Comparison of ENCODE assay signal across 20 mouse cellular contexts in genomic region chr3:95932566-95932965, GRCm38 (mm10). TPM values are rescaled to one million over a fixed set of nuclear protein-coding genes. Genes with fewer than 3 reads are reported as not detected.
DNase-seq lines count a peak whose midpoint lies in the region; ATAC-seq and TF ChIP-seq lines count a peak whose summit lies in the region.
"Had no signal": no experiment of that assay in that cellular context is flagged by ENCODE, and none has a peak within 500 bp of the region (broad histone marks: within the 10 kb centered on the region; RNA-seq: fewer than 3 reads in every experiment).

No protein-coding gene starts in this region.

- H3K27me3 ChIP-seq in forebrain, embryonic 12.5 days = no peaks in the 10 kb centered on the region
- H3K27me3 ChIP-seq in forebrain, embryonic 16.5 days (replicated peaks; ENCODE audit: control insufficient read depth, insufficient read depth, low read length) = no peaks in the 10 kb centered on the region
- H3K27me3 ChIP-seq in kidney, adult 2 months (replicated peaks; ENCODE audit: control insufficient read depth, insufficient read depth, low read length) = no peaks in the 10 kb centered on the region
- H3K27me3 ChIP-seq in neural tube, embryonic 12.5 days (replicated peaks) = no peaks in the 10 kb centered on the region
- no peaks in the 10 kb centered on the region for H3K27me3 ChIP-seq in liver, embryonic 15.5 days
- H3K27me3 ChIP-seq: forebrain, embryonic 15.5 days had no signal

- H3K27ac ChIP-seq in forebrain, embryonic 12.5 days = no peak overlapping the region
- no peak overlapping the region for H3K27ac ChIP-seq in forebrain, embryonic 16.5 days (ENCODE audit: low read length)
- H3K27ac ChIP-seq in kidney, adult 2 months (ENCODE audit: insufficient read depth, low read depth, low read length) = no peak overlapping the region; the same call in 1 of the 2 replicates
- no peak overlapping the region for H3K27ac ChIP-seq in neural tube, embryonic 12.5 days
- no peak overlapping the region for H3K27ac ChIP-seq in liver, embryonic 15.5 days (replicated peaks)
- H3K27ac ChIP-seq: forebrain, embryonic 15.5 days; hindbrain, embryonic 14.5 days had no signal

- no peak for TF ChIP-seq POLR2A in kidney, adult 2 months (IDR thresholded peaks at IDR 0.05; ENCODE audit: low read depth, low read length)

- H3K9me3 ChIP-seq in forebrain, embryonic 12.5 days = no peaks in the 10 kb centered on the region
- H3K9me3 ChIP-seq in forebrain, embryonic 16.5 days (ENCODE audit: control insufficient read depth, low read length) = no peaks in the 10 kb centered on the region
- H3K9me3 ChIP-seq in neural tube, embryonic 12.5 days = no peaks in the 10 kb centered on the region
- no peaks in the 10 kb centered on the region for H3K9me3 ChIP-seq in liver, embryonic 15.5 days (replicated peaks)
- H3K9me3 ChIP-seq: forebrain, embryonic 15.5 days had no signal

- peak; percentile 77 for DNase-seq in kidney, adult 2 months
- no peak for DNase-seq in kidney, postnatal 4 days
- DNase-seq in neural tube, embryonic 10.5 days (ENCODE audit: extremely low spot score, low spot score) = no peak
- no peak for DNase-seq in frontal cortex, postnatal 36 days (ENCODE audit: low spot score in 2 of 2)
- DNase-seq: adrenal gland, postnatal 36 days; cerebellum, adult 11-12 months; cerebellum, postnatal 25 days; heart, postnatal 14 days; left cerebral cortex, postnatal 4 days; lung, adult 2 months; thymus, adult 2 months had no signal

- no peak for ATAC-seq in forebrain, embryonic 12.5 days (ENCODE audit: low FRiP score)
- ATAC-seq in forebrain, embryonic 16.5 days = no peak
- ATAC-seq in neural tube, embryonic 12.5 days (ENCODE audit: low FRiP score, low read depth) = no peak
- ATAC-seq in liver, embryonic 15.5 days (ENCODE audit: insufficient read depth) = no peak
- ATAC-seq: CD4-positive, CD25-positive, alpha-beta regulatory T cell, adult 4 months; forebrain, embryonic 15.5 days; intestine, embryonic 16.5 days had no signal

- no peak for TF ChIP-seq CTCF in kidney, adult 2 months (conservative IDR thresholded peaks at IDR 0.05; ENCODE audit: insufficient read depth, insufficient read length, low read depth, low read length)

- peaks cover 24% of the 10 kb centered on the region for H3K4me1 ChIP-seq in forebrain, embryonic 12.5 days
- H3K4me1 ChIP-seq in forebrain, embryonic 16.5 days (replicated peaks; ENCODE audit: control insufficient read depth, insufficient read depth, low read length) = peaks cover 13% of the 10 kb centered on the region
- H3K4me1 ChIP-seq in kidney, adult 2 months (ENCODE audit: control insufficient read depth, insufficient read depth, low read length) = peaks cover 10% of the 10 kb centered on the region
- peaks cover 13% of the 10 kb centered on the region for H3K4me1 ChIP-seq in neural tube, embryonic 12.5 days
- peaks cover 31% of the 10 kb centered on the region for H3K4me1 ChIP-seq in liver, embryonic 15.5 days (replicated peaks)

- peaks cover 36% of the 10 kb centered on the region for H3K36me3 ChIP-seq in forebrain, embryonic 12.5 days (replicated peaks)
- H3K36me3 ChIP-seq in forebrain, embryonic 16.5 days (ENCODE audit: control insufficient read depth, insufficient read depth) = peaks cover 12% of the 10 kb centered on the region
- 0 out of 2 replicates have a peak, but pooled peaks cover 1% of the 10 kb centered on the region for H3K36me3 ChIP-seq in kidney, adult 2 months (ENCODE audit: control insufficient read depth, insufficient read depth, low read length)
- H3K36me3 ChIP-seq in neural tube, embryonic 12.5 days = peaks cover 37% of the 10 kb centered on the region
- peaks cover 43% of the 10 kb centered on the region for H3K36me3 ChIP-seq in liver, embryonic 15.5 days (replicated peaks)

- no peak overlapping the region for H3K4me3 ChIP-seq in forebrain, embryonic 12.5 days (replicated peaks)
- H3K4me3 ChIP-seq in forebrain, embryonic 16.5 days (replicated peaks; ENCODE audit: low read length) = no peak overlapping the region
- no peak overlapping the region for H3K4me3 ChIP-seq in kidney, adult 2 months (ENCODE audit: insufficient read depth, low read depth, low read length)
- H3K4me3 ChIP-seq in neural tube, embryonic 12.5 days = no peak overlapping the region
- H3K4me3 ChIP-seq in liver, embryonic 15.5 days (replicated peaks) = no peak overlapping the region
- H3K4me3 ChIP-seq: forebrain, embryonic 15.5 days had no signal

- 92% methylated on average over 7 of the region's 7 CpGs for WGBS in forebrain, embryonic 12.5 days
- WGBS in forebrain, embryonic 16.5 days = 92% methylated on average over 7 of the region's 7 CpGs
- WGBS in kidney, adult 2 months = 44% methylated on average over 7 of the region's 7 CpGs
- WGBS in neural tube, embryonic 12.5 days = 95% methylated on average over 7 of the region's 7 CpGs
- WGBS in liver, embryonic 15.5 days (ENCODE audit: insufficient replicate concordance) = 80% methylated on average over 7 of the region's 7 CpGs

- 0 out of 2 replicates have a peak overlapping the region, but pooled peaks have one; percentile 21 for H3K9ac ChIP-seq in forebrain, embryonic 12.5 days
- H3K9ac ChIP-seq in forebrain, embryonic 16.5 days (replicated peaks; ENCODE audit: low read depth, low read length) = no peak overlapping the region
- H3K9ac ChIP-seq in neural tube, embryonic 12.5 days = no peak overlapping the region
- H3K9ac ChIP-seq in liver, embryonic 15.5 days = no peak overlapping the region
- H3K9ac ChIP-seq: forebrain, embryonic 15.5 days; hindbrain, embryonic 14.5 days had no signal

- H3K4me2 ChIP-seq in forebrain, embryonic 12.5 days = peak overlapping the region; percentile 21
- no peak overlapping the region for H3K4me2 ChIP-seq in forebrain, embryonic 16.5 days (ENCODE audit: low read length)
- H3K4me2 ChIP-seq in neural tube, embryonic 12.5 days (replicated peaks) = peak overlapping the region; percentile 25; the same call in 1 of the 2 replicates
- H3K4me2 ChIP-seq in liver, embryonic 15.5 days = peak overlapping the region; percentile 6; the same call in 1 of the 2 replicates
- H3K4me2 ChIP-seq: forebrain, embryonic 15.5 days; heart, embryonic 11.5 days; hindbrain, embryonic 14.5 days had no signal

RNA-seq across cellular contexts. Expression of gene Anp32e, which starts 3.5 kb away (rescaled TPM):
- polyA plus RNA-seq in forebrain, embryonic 12.5 days (2016; fragmentation: Nextera tagmentation; extraction: Ambion mirVana) = 405 and 446 TPM in 2 replicates
- polyA plus RNA-seq in forebrain, embryonic 16.5 days (2015; fragmentation: Nextera tagmentation; extraction: Ambion mirVana) = 185 and 205 TPM in 2 replicates
- polyA plus RNA-seq in kidney, adult 2 months (2012; rRNA removed) = 13.0 and 18.5 TPM in 2 replicates
- polyA plus RNA-seq in neural tube, embryonic 12.5 days (2016; fragmentation: Nextera tagmentation; extraction: Ambion mirVana) = 277 and 278 TPM in 2 replicates
- polyA plus RNA-seq in liver, embryonic 15.5 days (2015; fragmentation: Nextera tagmentation; extraction: Ambion mirVana) = 117 and 129 TPM in 2 replicates

RNA-seq across cellular contexts. Expression of gene Car14, which starts 28.1 kb away (rescaled TPM):
- polyA plus RNA-seq in forebrain, embryonic 12.5 days (2016; fragmentation: Nextera tagmentation; extraction: Ambion mirVana) = 26.3 and 32.1 TPM in 2 replicates
- polyA plus RNA-seq in forebrain, embryonic 16.5 days (2015; fragmentation: Nextera tagmentation; extraction: Ambion mirVana) = 9.4 and 10.2 TPM in 2 replicates
- polyA plus RNA-seq in kidney, adult 2 months (2012; rRNA removed) = 206 TPM in 2 replicates
- polyA plus RNA-seq in neural tube, embryonic 12.5 days (2016; fragmentation: Nextera tagmentation; extraction: Ambion mirVana) = 8.6 and 9.3 TPM in 2 replicates
- polyA plus RNA-seq in liver, embryonic 15.5 days (2015; fragmentation: Nextera tagmentation; extraction: Ambion mirVana) = 11.8 and 15.6 TPM in 2 replicates

RNA-seq across cellular contexts. Expression of gene Aph1a, which starts 38.8 kb away (rescaled TPM):
- 32.2 and 37.5 TPM in 2 replicates for polyA plus RNA-seq in forebrain, embryonic 12.5 days (2016; fragmentation: Nextera tagmentation; extraction: Ambion mirVana)
- polyA plus RNA-seq in forebrain, embryonic 16.5 days (2015; fragmentation: Nextera tagmentation; extraction: Ambion mirVana) = 35.6 and 35.9 TPM in 2 replicates
- 177 and 182 TPM in 2 replicates for polyA plus RNA-seq in kidney, adult 2 months (2012; rRNA removed)
- 26.9 and 36.5 TPM in 2 replicates for polyA plus RNA-seq in neural tube, embryonic 12.5 days (2016; fragmentation: Nextera tagmentation; extraction: Ambion mirVana)
- 11.8 and 13.3 TPM in 2 replicates for polyA plus RNA-seq in liver, embryonic 15.5 days (2015; fragmentation: Nextera tagmentation; extraction: Ambion mirVana)

RNA-seq across cellular contexts. Expression of gene BC028528, which starts 40.8 kb away (rescaled TPM):
- 8.4 and 10.1 TPM in 2 replicates for polyA plus RNA-seq in forebrain, embryonic 12.5 days (2016; fragmentation: Nextera tagmentation; extraction: Ambion mirVana)
- 13.8 and 14.4 TPM in 2 replicates for polyA plus RNA-seq in forebrain, embryonic 16.5 days (2015; fragmentation: Nextera tagmentation; extraction: Ambion mirVana)
- polyA plus RNA-seq in kidney, adult 2 months (2012; rRNA removed) = 5.7 and 8.1 TPM in 2 replicates
- polyA plus RNA-seq in neural tube, embryonic 12.5 days (2016; fragmentation: Nextera tagmentation; extraction: Ambion mirVana) = 13.1 and 13.5 TPM in 2 replicates
- 6.6 and 7.0 TPM in 2 replicates for polyA plus RNA-seq in liver, embryonic 15.5 days (2015; fragmentation: Nextera tagmentation; extraction: Ambion mirVana)

RNA-seq across cellular contexts. Expression of gene Ciart, which starts 50.5 kb away (rescaled TPM):
- polyA plus RNA-seq in forebrain, embryonic 12.5 days (2016; fragmentation: Nextera tagmentation; extraction: Ambion mirVana) = 4.1 and 4.9 TPM in 2 replicates
- 4.1 and 5.7 TPM in 2 replicates for polyA plus RNA-seq in forebrain, embryonic 16.5 days (2015; fragmentation: Nextera tagmentation; extraction: Ambion mirVana)
- polyA plus RNA-seq in kidney, adult 2 months (2012; rRNA removed) = 5.1 and 6.0 TPM in 2 replicates
- 4.7 and 4.8 TPM in 2 replicates for polyA plus RNA-seq in neural tube, embryonic 12.5 days (2016; fragmentation: Nextera tagmentation; extraction: Ambion mirVana)
- polyA plus RNA-seq in liver, embryonic 15.5 days (2015; fragmentation: Nextera tagmentation; extraction: Ambion mirVana) = 1.2 and 1.4 TPM in 2 replicates
